Mouse (Mus musculus): ENCODE measurements around the gene Lrch4.

GRCm38 (mm10) chr5:137582702-137583101 is 46.2 kb upstream of the Lrch4 start:
- TF ChIP-seq GATA1 (IDR thresholded peaks at IDR 0.05; ENCODE audit: borderline replicate concordance, low read length): no peak
- no peak for TF ChIP-seq FLI1 (IDR thresholded peaks at IDR 0.05; ENCODE audit: low read length)

Measured in megakaryocyte, embryonic 14.5 days (primary cell).